Mouse (Mus musculus): Measurements from ENCODE around the gene Spag9. TPM values are rescaled to one million over a fixed set of nuclear protein-coding genes. Genes with fewer than 3 reads are reported as not detected.
A peak's percentile ranks its signal among the peaks of the same experiment; 100 is the strongest.

The Spag9 gene
- total and polyA plus RNA-seq, 3 experiments: 23.9 to 155 (median 131) TPM

DNA sequence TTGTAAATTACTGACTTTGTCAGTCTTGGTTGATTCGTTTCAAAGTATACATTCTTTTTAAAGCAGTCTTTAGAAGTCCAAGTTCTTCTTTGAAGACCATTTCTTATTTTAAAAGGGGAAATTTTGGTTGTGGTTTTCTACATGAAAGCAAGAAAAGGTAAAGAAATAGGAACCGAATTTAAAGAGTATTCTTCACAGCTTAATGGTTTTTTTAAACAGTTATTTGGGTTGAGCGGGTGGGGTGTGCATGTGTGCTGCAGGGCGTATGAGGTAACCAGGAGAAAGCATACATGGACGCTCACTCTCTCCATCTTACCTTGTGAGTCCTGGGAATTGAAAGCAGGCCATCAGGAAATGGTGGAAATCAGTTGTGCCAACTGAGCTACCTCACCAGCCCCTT is 23.2 kb downstream of the Spag9 start:
- Histone ChIP-seq H3K4me3 (no peak overlapping the region), H3K9ac (ENCODE audit: low read depth, low read length) (no peak overlapping the region), H3K79me2 (replicated peaks; ENCODE audit: control insufficient read depth, insufficient read depth, low read length) (peaks cover 2% of the 10 kb centered on the region), H3K36me3 (ENCODE audit: control insufficient read depth, insufficient read depth, low read length) (peaks cover 7% of the 10 kb centered on the region), H3K27ac (no peak overlapping the region), H3K27me3 (ENCODE audit: control insufficient read depth, insufficient read depth, low read length) (no peaks in the 10 kb centered on the region), H3K4me1 (ENCODE audit: control insufficient read depth, insufficient read depth, low read length) (no peaks in the 10 kb centered on the region)
- intact Hi-C loops (cut with DNase I): no loop called here
- 83% methylated on average over 5 of the region's 5 CpGs for WGBS
- TF ChIP-seq POLR2A (IDR thresholded peaks at IDR 0.05; ENCODE audit: insufficient read depth, low read depth, low read length): no peak
- no peak for DNase-seq

DNA sequence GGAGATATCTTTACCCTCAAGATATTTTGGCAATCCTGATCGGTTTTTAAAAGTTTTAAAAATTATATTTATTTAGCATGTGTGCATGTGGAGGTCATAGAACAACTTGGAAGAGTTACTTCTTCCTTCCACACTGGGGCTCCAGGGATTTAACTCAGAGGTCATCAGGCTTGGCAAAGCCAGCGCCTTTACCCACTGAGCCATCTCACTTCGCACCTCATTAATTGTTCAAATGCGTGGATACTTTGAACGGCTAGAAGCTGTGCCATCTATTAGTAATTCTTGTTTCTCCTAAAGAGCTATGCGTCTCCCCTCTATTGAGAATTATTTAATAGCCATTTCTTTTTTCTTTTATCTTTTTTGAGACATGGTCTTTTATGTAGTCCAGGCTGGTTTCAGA is 24.5 kb downstream of the Spag9 start:
- no peaks in the 10 kb centered on the region for H3K27me3 ChIP-seq (ENCODE audit: control insufficient read depth, insufficient read depth, low read length)
- H3K79me2 ChIP-seq (replicated peaks; ENCODE audit: control insufficient read depth, insufficient read depth, low read length): peaks cover 2% of the 10 kb centered on the region
- no peaks in the 10 kb centered on the region for H3K4me1 ChIP-seq (ENCODE audit: control insufficient read depth, insufficient read depth, low read length)
- H3K4me3 ChIP-seq: no peak overlapping the region
- 47% methylated on average over 6 of the region's 6 CpGs for WGBS
- H3K27ac ChIP-seq: no peak overlapping the region
- TF ChIP-seq EP300 (IDR thresholded peaks at IDR 0.05; ENCODE audit: insufficient read depth, low read depth, low read length): no peak
- no peak for TF ChIP-seq POLR2A (IDR thresholded peaks at IDR 0.05; ENCODE audit: insufficient read depth, low read depth, low read length)
- TF ChIP-seq CTCF (IDR thresholded peaks at IDR 0.05): no peak
- H3K36me3 ChIP-seq (ENCODE audit: control insufficient read depth, insufficient read depth, low read length): peaks cover 7% of the 10 kb centered on the region
- H3K9ac ChIP-seq (ENCODE audit: low read depth, low read length): no peak overlapping the region
- no peak for DNase-seq
- intact Hi-C loops (cut with DNase I): no loop called here

DNA sequence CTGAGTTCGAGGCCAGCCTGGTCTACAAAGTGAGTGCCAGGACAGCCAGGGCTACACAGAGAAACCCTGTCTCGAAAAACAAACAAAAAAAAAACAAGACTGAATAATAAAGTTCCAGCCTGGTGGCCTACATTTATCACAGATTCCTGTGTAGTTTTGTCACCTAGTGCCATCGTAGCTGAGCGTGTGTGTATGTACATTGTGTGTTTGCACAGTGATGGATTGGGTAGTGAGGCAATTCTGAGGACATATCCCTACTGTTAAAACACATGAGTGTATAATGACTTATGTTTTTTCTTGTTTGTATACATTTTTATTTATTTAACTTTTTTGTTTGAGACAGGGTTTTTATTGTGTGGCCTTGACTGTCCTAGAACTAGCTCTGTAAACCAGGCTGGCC is 30.4 kb downstream of the Spag9 start:
- H3K79me2 ChIP-seq (replicated peaks; ENCODE audit: control insufficient read depth, insufficient read depth, low read length): no peaks in the 10 kb centered on the region; the same call in 1 of the 2 replicates
- peaks cover under 1% of the 10 kb centered on the region for H3K4me1 ChIP-seq (ENCODE audit: control insufficient read depth, insufficient read depth, low read length)
- DNase-seq: no peak
- peaks cover 3% of the 10 kb centered on the region; the same call in 1 of the 2 replicates for H3K36me3 ChIP-seq (ENCODE audit: control insufficient read depth, insufficient read depth, low read length)
- no peak overlapping the region for H3K4me3 ChIP-seq
- intact Hi-C loops (cut with DNase I): no loop called here
- WGBS: 90% methylated on average over 4 of the region's 4 CpGs
- no peak for TF ChIP-seq EP300 (IDR thresholded peaks at IDR 0.05; ENCODE audit: insufficient read depth, low read depth, low read length)
- no peak overlapping the region for H3K27ac ChIP-seq
- H3K9ac ChIP-seq (ENCODE audit: low read depth, low read length): no peak overlapping the region
- no peaks in the 10 kb centered on the region for H3K27me3 ChIP-seq (ENCODE audit: control insufficient read depth, insufficient read depth, low read length)

DNA sequence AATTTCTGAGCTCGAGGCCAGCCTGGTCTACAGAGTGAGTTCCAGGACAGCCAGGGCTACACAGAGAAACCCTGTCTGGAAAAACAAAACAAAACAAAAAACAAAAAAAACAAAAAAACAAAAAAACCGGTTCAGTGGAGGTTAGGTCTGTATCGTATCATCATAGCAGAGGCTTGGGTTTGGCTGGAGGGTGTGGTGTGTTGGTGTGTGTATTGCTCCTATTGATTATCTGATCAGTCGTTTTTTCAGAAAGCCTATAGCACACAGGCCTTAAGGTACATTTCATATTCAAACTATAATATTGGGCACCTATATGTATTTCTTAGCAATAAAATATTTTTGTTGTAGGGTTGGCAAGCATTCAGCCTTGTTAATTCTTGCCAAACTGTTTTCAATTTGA is 36.2 kb downstream of the Spag9 start:
- no peak for TF ChIP-seq POLR2A (IDR thresholded peaks at IDR 0.05; ENCODE audit: insufficient read depth, low read depth, low read length)
- no peak for TF ChIP-seq EP300 (IDR thresholded peaks at IDR 0.05; ENCODE audit: insufficient read depth, low read depth, low read length)
- TF ChIP-seq CTCF (IDR thresholded peaks at IDR 0.05): no peak
- Histone ChIP-seq H3K4me3 (no peak overlapping the region), H3K9ac (ENCODE audit: low read depth, low read length) (no peak overlapping the region), H3K27ac (no peak overlapping the region), H3K4me1 (ENCODE audit: control insufficient read depth, insufficient read depth, low read length) (peaks cover 7% of the 10 kb centered on the region), H3K36me3 (ENCODE audit: control insufficient read depth, insufficient read depth, low read length) (peaks cover 8% of the 10 kb centered on the region; the same call in 1 of the 2 replicates), H3K27me3 (ENCODE audit: control insufficient read depth, insufficient read depth, low read length) (no peaks in the 10 kb centered on the region), H3K79me2 (replicated peaks; ENCODE audit: control insufficient read depth, insufficient read depth, low read length) (peaks cover 3% of the 10 kb centered on the region)
- intact Hi-C loops (cut with DNase I): no loop called here
- WGBS: 83% methylated on average over 4 of the region's 4 CpGs
- no peak for DNase-seq

DNA sequence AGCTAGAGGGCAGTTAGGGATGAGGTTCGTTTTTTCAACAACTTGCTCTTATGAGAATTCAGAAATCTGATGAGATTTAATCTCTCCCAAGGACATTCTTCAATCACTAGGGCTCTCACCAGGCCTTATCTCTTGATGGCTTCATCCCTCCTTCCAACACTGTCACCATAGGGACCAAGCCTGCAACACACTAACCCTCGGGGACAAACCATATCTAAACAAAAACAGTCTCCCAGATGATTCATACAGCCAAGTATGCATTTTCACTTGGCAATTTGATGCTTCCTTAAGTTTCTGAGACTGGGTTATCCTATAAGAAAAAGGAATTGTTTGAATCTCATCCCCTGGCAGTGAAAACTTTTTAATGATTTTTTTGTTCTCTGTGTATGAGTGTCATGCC is 37.1 kb downstream of the Spag9 start:
- 22% methylated on average over 2 of the region's 2 CpGs for WGBS
- Histone ChIP-seq H3K4me1 (ENCODE audit: control insufficient read depth, insufficient read depth, low read length) (peaks cover 7% of the 10 kb centered on the region), H3K9ac (ENCODE audit: low read depth, low read length) (no peak overlapping the region), H3K79me2 (replicated peaks; ENCODE audit: control insufficient read depth, insufficient read depth, low read length) (peaks cover 3% of the 10 kb centered on the region), H3K4me3 (no peak overlapping the region), H3K27ac (no peak overlapping the region), H3K36me3 (ENCODE audit: control insufficient read depth, insufficient read depth, low read length) (peaks cover 8% of the 10 kb centered on the region; the same call in 1 of the 2 replicates), H3K27me3 (ENCODE audit: control insufficient read depth, insufficient read depth, low read length) (no peaks in the 10 kb centered on the region)
- intact Hi-C loops (cut with DNase I): no loop called here
- TF ChIP-seq CTCF (IDR thresholded peaks at IDR 0.05) (no peak), EP300 (IDR thresholded peaks at IDR 0.05; ENCODE audit: insufficient read depth, low read depth, low read length) (no peak), POLR2A (IDR thresholded peaks at IDR 0.05; ENCODE audit: insufficient read depth, low read depth, low read length) (no peak)
- DNase-seq: no peak

DNA sequence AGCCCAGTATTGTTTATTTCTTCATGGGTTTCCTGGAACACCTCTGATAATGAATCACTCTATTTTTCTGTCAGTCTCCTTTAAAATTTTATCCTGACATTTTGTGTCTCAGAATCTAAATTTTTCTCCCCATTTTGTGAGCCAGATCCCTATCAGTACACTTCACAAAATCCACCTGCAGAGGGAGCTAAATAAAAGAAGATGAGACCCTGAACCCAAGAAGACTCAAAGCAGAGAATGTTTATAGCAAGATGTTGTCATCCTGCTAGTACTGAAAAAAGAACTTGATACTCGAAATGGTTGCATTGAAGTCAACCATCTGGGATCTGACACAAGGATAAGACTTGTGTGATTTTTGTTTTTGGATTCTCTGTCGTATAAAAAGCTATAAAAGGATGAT is 40.1 kb downstream of the Spag9 start:
- Histone ChIP-seq H3K79me2 (replicated peaks; ENCODE audit: control insufficient read depth, insufficient read depth, low read length) (peaks cover 6% of the 10 kb centered on the region), H3K27ac (no peak overlapping the region), H3K4me3 (no peak overlapping the region), H3K36me3 (ENCODE audit: control insufficient read depth, insufficient read depth, low read length) (peaks cover 10% of the 10 kb centered on the region), H3K4me1 (ENCODE audit: control insufficient read depth, insufficient read depth, low read length) (peaks cover 12% of the 10 kb centered on the region), H3K27me3 (ENCODE audit: control insufficient read depth, insufficient read depth, low read length) (no peaks in the 10 kb centered on the region), H3K9ac (ENCODE audit: low read depth, low read length) (no peak overlapping the region)
- TF ChIP-seq CTCF (IDR thresholded peaks at IDR 0.05): peak; percentile 82
- TF ChIP-seq EP300 (IDR thresholded peaks at IDR 0.05; ENCODE audit: insufficient read depth, low read depth, low read length): no peak
- WGBS: 45% methylated on average over 2 of the region's 2 CpGs
- DNase-seq: no peak
- intact Hi-C loops (cut with DNase I): loop anchor here (2.0 kb wide), 1 partner anchor 51 kb away; no protein-coding TSS in a partner anchor

Data from heart, adult 2 months (tissue).